Mouse (Mus musculus) thymus, postnatal 14 days (tissue): ENCODE data around the gene 4921524J17Rik.
A peak's percentile ranks its signal among the peaks of the same experiment; 100 is the strongest.

Experiments
- DNase-seq: peaks from one replicate; pipeline ENCODE4 v3.0.0; 2021

The 4921524J17Rik gene

GRCm38 (mm10) chr8:85435736-85436135 is 3.1 kb upstream of the 4921524J17Rik start:
- DNase-seq = no peak

- DNase-seq = no peak
These were observed 2.2 kb upstream of the 4921524J17Rik start for GRCm38 (mm10) chr8:85434817-85435216.

- DNase-seq = no peak
These were observed 372 bp upstream of the 4921524J17Rik start for GRCm38 (mm10) chr8:85433017-85433393.

- DNase-seq = no peak
These were observed 1.1 kb downstream of the 4921524J17Rik start for GRCm38 (mm10) chr8:85431281-85432167.

GRCm38 (mm10) chr8:85430801-85431200 is 1.8 kb downstream of the 4921524J17Rik start:
- no peak for DNase-seq

GRCm38 (mm10) chr8:85429219-85429618 is 3.4 kb downstream of the 4921524J17Rik start:
- DNase-seq = no peak

- no peak for DNase-seq
These were observed 5.6 kb downstream of the 4921524J17Rik start for GRCm38 (mm10) chr8:85427026-85427425.

GRCm38 (mm10) chr8:85421329-85421728 is 11.3 kb downstream of the 4921524J17Rik start:
- DNase-seq = no peak

GRCm38 (mm10) chr8:85408526-85408925 is 24.1 kb downstream of the 4921524J17Rik start:
- DNase-seq = no peak

- DNase-seq = peak; percentile 47
These were observed 24.6 kb downstream of the 4921524J17Rik start for GRCm38 (mm10) chr8:85408053-85408505.

- DNase-seq = no peak
These were observed 26.7 kb downstream of the 4921524J17Rik start for GRCm38 (mm10) chr8:85405961-85406360.

- no peak for DNase-seq
These were observed 27.2 kb downstream of the 4921524J17Rik start for GRCm38 (mm10) chr8:85405418-85405817.

- DNase-seq = no peak
These were observed 34.1 kb downstream of the 4921524J17Rik start for GRCm38 (mm10) chr8:85398548-85398947.

- DNase-seq = peak; percentile 42
These were observed 35.1 kb downstream of the 4921524J17Rik start for GRCm38 (mm10) chr8:85397508-85397907.

GRCm38 (mm10) chr8:85396432-85397079 is 36.1 kb downstream of the 4921524J17Rik start:
- DNase-seq = no peak

- no peak for DNase-seq
These were observed 36.8 kb downstream of the 4921524J17Rik start for GRCm38 (mm10) chr8:85395681-85396431.

- DNase-seq = no peak
These were observed 37.6 kb downstream of the 4921524J17Rik start for GRCm38 (mm10) chr8:85395017-85395416.

GRCm38 (mm10) chr8:85393199-85393598 is 39.4 kb downstream of the 4921524J17Rik start:
- DNase-seq = no peak

GRCm38 (mm10) chr8:85391438-85391837 is 41.2 kb downstream of the 4921524J17Rik start:
- DNase-seq = no peak

- no peak for DNase-seq
These were observed 46.4 kb downstream of the 4921524J17Rik start, which contains the start of gene Mylk3 for GRCm38 (mm10) chr8:85386205-85386604. TSS of gene Mylk3 (minus strand) at chr8:85386345.

- no peak for DNase-seq
These were observed 50.7 kb downstream of the 4921524J17Rik start for GRCm38 (mm10) chr8:85381926-85382325.

GRCm38 (mm10) chr8:85380824-85381209 is 51.8 kb downstream of the 4921524J17Rik start:
- DNase-seq = no peak
